Mouse (Mus musculus) kidney, postnatal 0 days (tissue): ENCODE results near the gene Lrg1. TPM values are rescaled to one million over a fixed set of nuclear protein-coding genes. Genes with fewer than 3 reads are reported as not detected.

ENCODE experiments used
- ATAC-seq: fragments of 200-750 bp; cut with Nextera tagmentation; replicated peaks from 2 replicates; pipeline ENCODE4 v1.8.0; 2017; ENCODE audit warnings: low read depth, moderate number of reproducible peaks, moderate TSS enrichment, moderate library complexity; ENCODE audit not compliant: low FRiP score
- DNase-seq: peaks from one replicate; pipeline ENCODE4 v3.0.0-alpha.2; 2016; ENCODE audit warnings: low spot score
- H3K27ac ChIP-seq: fragments of 300-500 bp; sonication (generic); 2 replicates; pipeline ENCODE4 v1.5.1; 2014; ENCODE audit warnings: mild to moderate bottlenecking
- H3K27me3 ChIP-seq: fragments of 300-500 bp; sonication (generic); 2 replicates; pipeline ENCODE4 v1.6.1; 2014; ENCODE audit warnings: low read length, mixed read lengths; ENCODE audit not compliant: insufficient read depth
- H3K36me3 ChIP-seq: fragments of 300-500 bp; sonication (generic); 2 replicates; pipeline ENCODE4 v1.6.1; 2014; ENCODE audit warnings: low read length, mixed read lengths; ENCODE audit not compliant: insufficient read depth
- H3K4me1 ChIP-seq: fragments of 300-500 bp; sonication (generic); replicated peaks from 2 replicates; pipeline ENCODE4 v1.6.1; 2014; ENCODE audit warnings: antibody characterized with exemption, low read length, mixed read lengths; ENCODE audit not compliant: insufficient read depth
- H3K4me2 ChIP-seq: fragments of 300-500 bp; sonication (generic); 2 replicates; pipeline ENCODE4 v1.6.1; 2014; ENCODE audit warnings: mild to moderate bottlenecking, low read length, moderate library complexity, mixed read lengths
- H3K4me3 ChIP-seq: fragments of 300-500 bp; sonication (generic); replicated peaks from 2 replicates; pipeline ENCODE4 v1.5.1; 2014; ENCODE audit warnings: low read depth, low read length
- H3K9ac ChIP-seq: fragments of 300-500 bp; sonication (generic); 2 replicates; pipeline ENCODE4 v1.6.1; 2014; ENCODE audit warnings: low read depth, low read length
- H3K9me3 ChIP-seq: fragments of 300-500 bp; sonication (generic); replicated peaks from 2 replicates; pipeline ENCODE4 v1.6.1; 2016; ENCODE audit warnings: low read length, inconsistent platforms, mixed read lengths
- CTCF ChIP-seq: IDR thresholded peaks from 2 replicates; pipeline ENCODE4 v1.5.1; 2016; ENCODE audit warnings: antibody characterized with exemption, low read depth, mild to moderate bottlenecking, moderate library complexity
- WGBS: fragments of 180-500 bp; shearing (Covaris S2); extraction: QIAGEN DNeasy Blood & Tissue Kit; methylation state at CpG from one replicate; pipeline ENCODE4 v1.1.7; 2014; 5-methylcytosine and 5-hydroxymethylcytosine counted together
- polyA plus RNA-seq: library from polyadenylated mRNA; unstranded; fragments of >200 nt; fragmentation: Nextera tagmentation; extraction: Ambion mirVana; gene quantifications from 2 replicates; pipeline ENCODE4 v1.2.1, GENCODE M21; 2015

Gene Lrg1
- polyA plus RNA-seq, 1 experiment from 2014 or later = 1.9 TPM

DNA sequence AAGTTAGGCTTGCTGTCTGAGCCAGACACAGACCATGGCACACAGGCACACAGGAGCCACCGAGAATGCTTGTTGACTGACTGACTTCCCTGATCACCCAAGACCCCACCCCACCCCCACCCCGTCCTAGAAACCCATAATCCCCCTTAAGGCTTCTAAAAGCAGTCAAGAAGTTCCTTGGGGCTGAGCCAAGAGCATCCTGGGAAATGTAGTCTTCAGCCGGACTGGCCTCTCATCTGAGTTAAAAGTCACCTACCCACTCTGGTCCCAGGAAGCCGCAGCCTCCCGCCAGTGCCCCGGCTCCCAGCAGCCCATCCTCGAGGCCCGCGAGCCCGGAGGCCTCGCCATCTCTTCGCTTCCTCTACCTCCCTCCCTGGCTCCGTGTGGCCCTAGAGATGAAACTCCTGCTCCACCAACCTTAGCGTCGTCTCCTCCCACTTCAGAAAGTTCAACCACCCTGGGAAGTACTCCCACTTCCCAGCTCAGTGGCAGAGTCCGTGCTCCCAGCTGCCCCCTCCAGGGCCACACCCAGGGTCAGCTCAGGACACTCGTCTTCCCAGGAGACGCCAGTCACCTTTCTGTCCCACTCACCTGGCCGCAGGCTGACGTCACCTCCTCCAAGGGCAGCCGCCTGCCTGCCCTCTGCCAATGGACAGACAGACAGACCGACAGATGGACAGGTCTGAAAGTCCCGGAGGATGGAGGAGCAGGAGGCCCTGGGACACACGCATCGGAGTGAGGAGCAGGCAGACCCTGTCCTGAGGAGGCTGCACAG is 16.2 kb upstream of the Lrg1 start:
- Histone ChIP-seq H3K4me3 (0 out of 2 replicates have a peak overlapping the region, but pooled peaks have one; percentile 7), H3K4me2 (peak overlapping the region; percentile 46), H3K9ac (no peak overlapping the region), H3K36me3 (no peaks in the 10 kb centered on the region), H3K27me3 (peaks cover 16% of the 10 kb centered on the region), H3K27ac (no peak overlapping the region), H3K9me3 (no peaks in the 10 kb centered on the region), H3K4me1 (peaks cover 32% of the 10 kb centered on the region)
- DNase-seq = no peak
- WGBS = 25% methylated on average over 25 of the region's 25 CpGs
- no peak for TF ChIP-seq CTCF
- ATAC-seq = no peak

DNA sequence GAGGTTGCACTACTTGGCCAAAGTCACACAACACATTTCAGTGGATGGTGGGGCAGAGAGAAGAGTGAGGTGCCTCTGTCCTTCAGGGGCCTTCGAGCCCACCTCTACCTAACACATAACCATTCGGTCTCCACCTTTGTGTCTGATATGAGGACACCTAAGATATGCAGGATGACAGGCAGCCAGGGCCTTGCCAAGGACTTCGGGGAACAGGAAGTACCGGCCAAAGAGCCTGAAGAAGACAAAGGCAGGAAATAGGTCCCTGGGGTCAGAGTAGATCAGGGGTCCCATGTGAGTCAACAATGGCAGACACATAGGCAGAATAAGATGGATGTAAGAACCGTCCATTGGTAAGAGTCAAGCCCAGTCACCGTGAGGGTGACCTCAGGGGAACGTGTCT is 14.8 kb upstream of the Lrg1 start:
- no peak for ATAC-seq
- no peaks in the 10 kb centered on the region for H3K36me3 ChIP-seq
- no peak for TF ChIP-seq CTCF
- peaks cover 25% of the 10 kb centered on the region for H3K4me1 ChIP-seq
- no peak overlapping the region for H3K9ac ChIP-seq
- WGBS = 75% methylated on average over 7 of the region's 7 CpGs
- H3K27me3 ChIP-seq = peaks cover 15% of the 10 kb centered on the region
- DNase-seq = no peak
- H3K4me2 ChIP-seq = no peak overlapping the region
- no peaks in the 10 kb centered on the region for H3K9me3 ChIP-seq
- H3K4me3 ChIP-seq = no peak overlapping the region
- no peak overlapping the region for H3K27ac ChIP-seq

DNA sequence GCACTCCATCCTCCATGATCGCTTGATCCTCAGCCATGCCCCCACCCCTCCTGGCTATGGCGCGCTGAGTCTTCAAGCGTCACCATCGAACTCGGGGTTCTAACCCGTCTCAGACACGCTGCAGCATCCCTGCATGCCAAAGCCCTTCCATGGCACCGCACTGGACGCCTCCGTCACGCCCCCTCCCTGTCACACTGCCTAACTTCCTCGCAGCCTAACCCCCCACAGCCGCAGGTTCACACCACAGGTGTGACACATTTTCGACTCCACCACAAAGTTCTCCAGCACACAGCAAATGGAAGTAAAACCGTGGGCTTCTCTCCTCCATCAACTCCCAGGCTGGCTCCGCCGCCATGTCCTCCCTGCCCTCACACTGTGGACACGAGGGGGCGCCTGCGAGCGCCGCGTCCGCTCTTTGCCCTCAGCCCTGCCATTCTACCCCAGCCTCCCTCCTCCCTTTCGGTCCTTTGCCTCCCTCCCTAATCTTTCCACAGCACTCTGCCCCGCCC is 12.7 kb upstream of the Lrg1 start:
- 3% methylated on average over 27 of the region's 27 CpGs for WGBS
- Histone ChIP-seq H3K4me2 (peak overlapping the region; percentile 72), H3K9me3 (no peaks in the 10 kb centered on the region), H3K9ac (peak overlapping the region; percentile 47), H3K27me3 (0 out of 2 replicates have a peak, but pooled peaks cover 4% of the 10 kb centered on the region), H3K4me1 (peaks cover 18% of the 10 kb centered on the region), H3K36me3 (no peaks in the 10 kb centered on the region), H3K27ac (peak overlapping the region; percentile 78; the same call in 1 of the 2 replicates), H3K4me3 (peak overlapping the region; percentile 28; the same call in 1 of the 2 replicates)
- DNase-seq (peak; percentile 51), ATAC-seq (peak; percentile 9; the same call in 1 of the 2 replicates)
- TF ChIP-seq CTCF = peak; percentile 80

DNA sequence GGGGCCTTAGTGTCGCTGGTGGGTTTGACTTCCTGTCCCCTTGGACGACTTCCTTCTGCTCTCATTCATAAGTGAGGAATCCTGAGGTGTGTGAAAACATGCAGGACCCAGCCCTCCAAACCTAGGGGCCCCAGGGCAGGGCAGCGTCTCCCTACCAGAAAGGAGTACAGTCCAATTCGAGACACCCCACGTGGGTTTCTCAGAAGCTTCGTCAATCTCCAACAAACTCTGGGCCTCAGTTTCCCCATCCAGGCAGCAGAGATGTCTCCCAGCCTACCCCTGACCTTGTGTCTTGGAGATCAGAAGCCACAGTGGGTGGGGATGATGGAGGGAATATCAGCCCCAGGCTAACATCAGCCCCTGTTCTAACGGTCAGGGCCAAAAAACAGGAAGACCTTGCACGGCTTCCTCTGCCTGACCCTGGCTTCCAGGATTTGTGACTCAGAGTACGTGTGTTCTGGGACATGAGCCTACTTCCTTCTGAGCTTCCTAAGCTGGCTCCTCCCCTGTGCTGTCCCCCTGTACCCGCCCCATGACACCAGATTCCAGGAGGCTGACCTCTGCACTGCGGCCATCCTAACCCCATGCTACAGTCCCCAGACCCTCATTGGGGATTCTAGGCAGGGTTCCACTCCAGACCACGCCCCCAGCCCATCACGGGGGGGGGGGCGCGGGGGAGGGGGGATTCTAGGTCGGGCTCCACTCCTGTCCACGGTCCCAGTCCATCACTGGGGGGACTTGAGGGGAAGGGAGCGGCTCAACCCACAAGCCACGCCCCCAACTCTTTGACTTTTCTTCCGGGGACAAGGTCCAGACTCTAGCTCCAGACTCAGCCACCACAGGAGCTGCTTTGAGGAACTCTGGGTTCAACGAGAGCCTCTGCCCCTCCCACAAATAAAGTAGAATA is 11.9 kb upstream of the Lrg1 start:
- DNase-seq = peak; percentile 80

DNA sequence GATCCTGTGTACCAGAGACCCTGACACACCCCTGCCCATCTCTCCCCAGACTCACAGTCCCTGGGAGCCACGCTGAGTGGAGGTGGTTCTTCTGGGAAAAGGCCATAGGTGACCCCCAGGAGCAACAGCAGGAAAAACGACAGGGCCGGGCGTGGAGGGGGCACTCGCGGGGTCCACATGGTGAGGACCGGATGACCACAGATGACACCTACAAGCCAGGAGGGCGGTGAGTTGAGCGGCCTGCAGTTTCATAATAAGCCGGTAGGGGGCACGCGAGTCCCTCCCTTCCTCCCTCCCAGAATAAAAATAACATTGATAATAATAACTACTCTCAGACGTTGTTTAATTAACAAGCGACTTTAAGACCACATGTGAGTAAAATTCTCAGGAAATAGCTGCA is 10.9 kb upstream of the Lrg1 start:
- TF ChIP-seq CTCF = peak; percentile 86
- DNase-seq = peak; percentile 81
- 4% methylated on average over 14 of the region's 14 CpGs for WGBS
- Histone ChIP-seq H3K4me1 (peaks cover 9% of the 10 kb centered on the region; the same call in 1 of the 2 replicates), H3K36me3 (no peaks in the 10 kb centered on the region), H3K27ac (no peak overlapping the region), H3K4me2 (peak overlapping the region; percentile 30; the same call in 1 of the 2 replicates), H3K9ac (no peak overlapping the region), H3K27me3 (no peaks in the 10 kb centered on the region), H3K4me3 (no peak overlapping the region), H3K9me3 (no peaks in the 10 kb centered on the region)
- no peak for ATAC-seq

More for the DNA sequence above, 11.9 kb upstream of the Lrg1 start:
- ATAC-seq = peak; percentile 78
- Histone ChIP-seq H3K4me2 (peak overlapping the region; percentile 72), H3K27me3 (no peaks in the 10 kb centered on the region), H3K9me3 (no peaks in the 10 kb centered on the region), H3K9ac (peak overlapping the region; percentile 47), H3K27ac (peak overlapping the region; percentile 78), H3K4me3 (peak overlapping the region; percentile 28; the same call in 1 of the 2 replicates), H3K36me3 (no peaks in the 10 kb centered on the region), H3K4me1 (peaks cover 17% of the 10 kb centered on the region)
- TF ChIP-seq CTCF = no peak
- WGBS = 17% methylated on average over 18 of the region's 21 CpGs

DNA sequence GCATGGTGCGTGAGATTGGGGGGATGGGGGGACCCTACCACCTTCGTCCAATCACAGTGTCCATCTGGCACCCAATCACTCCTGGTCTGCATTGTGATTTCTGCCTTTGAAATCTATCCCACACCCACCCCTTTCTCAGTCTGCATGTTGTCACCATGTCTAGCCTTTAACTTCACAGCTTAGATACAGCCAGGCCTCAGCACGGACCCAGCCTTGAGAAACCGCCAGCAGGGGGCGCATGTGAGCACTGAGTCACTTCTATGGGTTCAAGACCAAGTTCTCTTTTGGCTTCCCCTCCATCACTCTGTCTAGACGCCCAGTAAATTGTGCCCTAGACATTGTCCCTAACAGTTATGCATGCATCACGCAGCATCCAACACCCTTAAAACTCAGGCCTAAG is 10.0 kb upstream of the Lrg1 start:
- peak; percentile 50 for DNase-seq
- no peak overlapping the region for H3K4me3 ChIP-seq
- ATAC-seq = no peak; the same call in 1 of the 2 replicates
- no peaks in the 10 kb centered on the region for H3K9me3 ChIP-seq
- H3K4me2 ChIP-seq = no peak overlapping the region
- H3K27ac ChIP-seq = no peak overlapping the region
- peak; percentile 77 for TF ChIP-seq CTCF
- no peak overlapping the region for H3K9ac ChIP-seq
- H3K36me3 ChIP-seq = no peaks in the 10 kb centered on the region
- H3K27me3 ChIP-seq = no peaks in the 10 kb centered on the region
- 43% methylated on average over 7 of the region's 7 CpGs for WGBS
- peaks cover 9% of the 10 kb centered on the region; the same call in 1 of the 2 replicates for H3K4me1 ChIP-seq
